Mouse (Mus musculus): ENCODE measurements around the gene H2-D1. TPM values are rescaled to one million over a fixed set of nuclear protein-coding genes. Genes with fewer than 3 reads are reported as not detected.
A peak's percentile ranks its signal among the peaks of the same experiment; 100 is the strongest.

Gene H2-D1
- polyA plus RNA-seq (2015; fragmentation: Nextera tagmentation; extraction: Ambion mirVana): 303 and 307 TPM in 2 replicates

- H3K27me3 ChIP-seq (ENCODE audit: control insufficient read depth, insufficient read depth, low read length): no peaks in the 10 kb centered on the region
- DNase-seq (ENCODE audit: low spot score) (peak; percentile 96), ATAC-seq (ENCODE audit: low FRiP score, low TSS enrichment) (peak; percentile 91)
- peak within 1 kb of the TSS; percentile 100 for H3K4me2 ChIP-seq (replicated peaks; ENCODE audit: low read depth)
- TF ChIP-seq CTCF (IDR thresholded peaks at IDR 0.05; ENCODE audit: low read depth): no peak
- H3K9ac ChIP-seq (ENCODE audit: low read length): peak within 1 kb of the TSS; percentile 74
- no peaks in the 10 kb centered on the region for H3K4me1 ChIP-seq (replicated peaks; ENCODE audit: control insufficient read depth, insufficient read depth)
- peak within 1 kb of the TSS; percentile 77 for H3K27ac ChIP-seq (replicated peaks)
- H3K9me3 ChIP-seq (ENCODE audit: control insufficient read depth, low read length): no peaks in the 10 kb centered on the region
- 1% methylated on average over 69 of the region's 73 CpGs for WGBS
- H3K4me3 ChIP-seq (ENCODE audit: low read depth, low read length): peak within 1 kb of the TSS; percentile 70
- H3K36me3 ChIP-seq (ENCODE audit: control insufficient read depth, insufficient read depth, low read length): no peaks in the 10 kb centered on the region
Observed at GRCm38 (mm10) chr17:35262664-35263522, at the start of gene H2-D1. Gene H2-D1, plus strand, starts transcription at chr17:35262730.

- ATAC-seq (ENCODE audit: low FRiP score, low TSS enrichment): no peak
- 90% methylated on average over 5 of the region's 5 CpGs for WGBS
- no peak overlapping the region for H3K9ac ChIP-seq (ENCODE audit: low read length)
- no peak for TF ChIP-seq CTCF (IDR thresholded peaks at IDR 0.05; ENCODE audit: low read depth)
- no peak for TF ChIP-seq EP300 (optimal IDR thresholded peaks at IDR 0.05)
- H3K27ac ChIP-seq (replicated peaks): no peak overlapping the region
- H3K4me3 ChIP-seq (ENCODE audit: low read depth, low read length): no peak overlapping the region
- no peaks in the 10 kb centered on the region for H3K27me3 ChIP-seq (ENCODE audit: control insufficient read depth, insufficient read depth, low read length)
- H3K9me3 ChIP-seq (ENCODE audit: control insufficient read depth, low read length): no peaks in the 10 kb centered on the region
- H3K36me3 ChIP-seq (ENCODE audit: control insufficient read depth, insufficient read depth, low read length): no peaks in the 10 kb centered on the region
- no peak for DNase-seq (ENCODE audit: low spot score)
- H3K4me2 ChIP-seq (replicated peaks; ENCODE audit: low read depth): no peak overlapping the region
- H3K4me1 ChIP-seq (replicated peaks; ENCODE audit: control insufficient read depth, insufficient read depth): no peaks in the 10 kb centered on the region
Observed at GRCm38 (mm10) chr17:35213071-35213470, 49.5 kb upstream of the H2-D1 start.

- TF ChIP-seq CTCF (IDR thresholded peaks at IDR 0.05; ENCODE audit: low read depth) (no peak), EP300 (optimal IDR thresholded peaks at IDR 0.05) (no peak)
- Histone ChIP-seq H3K27ac (replicated peaks) (no peak overlapping the region), H3K36me3 (ENCODE audit: control insufficient read depth, insufficient read depth, low read length) (no peaks in the 10 kb centered on the region), H3K4me2 (replicated peaks; ENCODE audit: low read depth) (no peak overlapping the region), H3K4me1 (replicated peaks; ENCODE audit: control insufficient read depth, insufficient read depth) (no peaks in the 10 kb centered on the region), H3K27me3 (ENCODE audit: control insufficient read depth, insufficient read depth, low read length) (no peaks in the 10 kb centered on the region), H3K4me3 (ENCODE audit: low read depth, low read length) (no peak overlapping the region), H3K9ac (ENCODE audit: low read length) (no peak overlapping the region), H3K9me3 (ENCODE audit: control insufficient read depth, low read length) (no peaks in the 10 kb centered on the region)
- 77% methylated on average over 18 of the region's 18 CpGs for WGBS
- no peak for DNase-seq (ENCODE audit: low spot score)
- no peak; the same call in 1 of the 2 replicates for ATAC-seq (ENCODE audit: low FRiP score, low TSS enrichment)
Observed at GRCm38 (mm10) chr17:35218516-35219193, 43.9 kb upstream of the H2-D1 start.

GRCm38 (mm10) chr17:35219601-35220041 lies 42.9 kb upstream of the H2-D1 start:
- Histone ChIP-seq H3K4me2 (replicated peaks; ENCODE audit: low read depth) (no peak overlapping the region), H3K27ac (replicated peaks) (no peak overlapping the region), H3K4me3 (ENCODE audit: low read depth, low read length) (no peak overlapping the region), H3K36me3 (ENCODE audit: control insufficient read depth, insufficient read depth, low read length) (no peaks in the 10 kb centered on the region), H3K4me1 (replicated peaks; ENCODE audit: control insufficient read depth, insufficient read depth) (no peaks in the 10 kb centered on the region), H3K9me3 (ENCODE audit: control insufficient read depth, low read length) (no peaks in the 10 kb centered on the region), H3K9ac (ENCODE audit: low read length) (no peak overlapping the region), H3K27me3 (ENCODE audit: control insufficient read depth, insufficient read depth, low read length) (no peaks in the 10 kb centered on the region)
- ATAC-seq (ENCODE audit: low FRiP score, low TSS enrichment) (no peak), DNase-seq (ENCODE audit: low spot score) (no peak)
- 62% methylated on average over 6 of the region's 6 CpGs for WGBS
- TF ChIP-seq CTCF (IDR thresholded peaks at IDR 0.05; ENCODE audit: low read depth) (no peak), EP300 (optimal IDR thresholded peaks at IDR 0.05) (no peak)

- Histone ChIP-seq H3K4me1 (replicated peaks; ENCODE audit: control insufficient read depth, insufficient read depth) (no peaks in the 10 kb centered on the region), H3K36me3 (ENCODE audit: control insufficient read depth, insufficient read depth, low read length) (no peaks in the 10 kb centered on the region; the same call in 1 of the 2 replicates), H3K4me3 (ENCODE audit: low read depth, low read length) (no peak within 1 kb of the TSS), H3K9ac (ENCODE audit: low read length) (0 out of 2 replicates have a peak within 1 kb of the TSS, but pooled peaks have one; percentile 8), H3K4me2 (replicated peaks; ENCODE audit: low read depth) (no peak within 1 kb of the TSS), H3K27me3 (ENCODE audit: control insufficient read depth, insufficient read depth, low read length) (no peaks in the 10 kb centered on the region), H3K27ac (replicated peaks) (peak within 1 kb of the TSS; percentile 71), H3K9me3 (ENCODE audit: control insufficient read depth, low read length) (no peaks in the 10 kb centered on the region)
- DNase-seq (ENCODE audit: low spot score): no peak
- no peak; the same call in 1 of the 2 replicates for ATAC-seq (ENCODE audit: low FRiP score, low TSS enrichment)
- WGBS: 65% methylated on average over 28 of the region's 28 CpGs
- TF ChIP-seq EP300 (optimal IDR thresholded peaks at IDR 0.05): no peak
- TF ChIP-seq CTCF (IDR thresholded peaks at IDR 0.05; ENCODE audit: low read depth): no peak
Observed at GRCm38 (mm10) chr17:35220156-35220952, 42.2 kb upstream of the H2-D1 start, which contains the start of gene Gm16181. Gene Gm16181, plus strand, starts transcription at chr17:35220834.

All from stomach, postnatal 0 days (tissue).